Mouse (Mus musculus) hindbrain, embryonic 11.5 days (tissue): ENCODE data around the gene C1rl. TPM values are rescaled to one million over a fixed set of nuclear protein-coding genes. Genes with fewer than 3 reads are reported as not detected.

Experiments
- ATAC-seq: fragments of 200-750 bp; cut with Nextera tagmentation; 2 replicates; pipeline ENCODE4 v1.8.0; 2017; ENCODE audit warnings: mild to moderate bottlenecking, moderate TSS enrichment, moderate library complexity; ENCODE audit not compliant: low FRiP score
- DNase-seq: peaks from one replicate; pipeline ENCODE4 v3.0.0-alpha.2; 2015; ENCODE audit warnings: low spot score
- H3K27ac ChIP-seq: fragments of 300-500 bp; sonication (generic); 2 replicates; pipeline ENCODE4 v1.5.1; 2014; ENCODE audit warnings: mild to moderate bottlenecking, low read depth, low read length
- H3K27me3 ChIP-seq: fragments of 300-500 bp; sonication (generic); 2 replicates; pipeline ENCODE4 v1.6.1; 2014; ENCODE audit warnings: mild to moderate bottlenecking, low read length, moderate library complexity, mixed read lengths; ENCODE audit not compliant: control insufficient read depth, insufficient read depth
- H3K36me3 ChIP-seq: fragments of 300-500 bp; sonication (generic); 2 replicates; pipeline ENCODE4 v1.6.1; 2014; ENCODE audit warnings: mild to moderate bottlenecking, low read length, moderate library complexity, mixed read lengths; ENCODE audit not compliant: control insufficient read depth, insufficient read depth
- H3K4me1 ChIP-seq: fragments of 300-500 bp; sonication (generic); replicated peaks from 2 replicates; pipeline ENCODE4 v1.6.1; 2014; ENCODE audit warnings: low read length, mixed read lengths; ENCODE audit not compliant: control insufficient read depth, insufficient read depth
- H3K4me2 ChIP-seq: fragments of 300-500 bp; sonication (generic); replicated peaks from 2 replicates; pipeline ENCODE4 v1.6.1; 2014; ENCODE audit warnings: mild to moderate bottlenecking, low read depth, low read length
- H3K4me3 ChIP-seq: fragments of 300-500 bp; sonication (generic); 2 replicates; pipeline ENCODE4 v1.5.1; 2014; ENCODE audit warnings: low read depth, low read length
- H3K9ac ChIP-seq: fragments of 300-500 bp; sonication (generic); 2 replicates; pipeline ENCODE4 v1.6.1; 2014; ENCODE audit warnings: low read depth, low read length
- H3K9me3 ChIP-seq: fragments of 300-500 bp; sonication (generic); 2 replicates; pipeline ENCODE4 v1.6.1; 2016; ENCODE audit warnings: low read length; ENCODE audit not compliant: control insufficient read depth
- WGBS: fragments of 180-500 bp; shearing (Covaris S2); extraction: QIAGEN DNeasy Blood & Tissue Kit; methylation state at CpG from one replicate; pipeline ENCODE4 v1.1.7; 2014; 5-methylcytosine and 5-hydroxymethylcytosine counted together
- polyA plus RNA-seq: library from polyadenylated mRNA; unstranded; fragments of >200 nt; fragmentation: Nextera tagmentation; extraction: Ambion mirVana; gene quantifications from 2 replicates; pipeline ENCODE4 v1.2.1, GENCODE M21; 2014

The C1rl gene
- polyA plus RNA-seq, 1 experiment from 2014 or later, result 0.11 TPM

GRCm38 (mm10) chr6:124451995-124452394 is 40.9 kb upstream of the C1rl start:
- ATAC-seq (no peak), DNase-seq (no peak)
- Histone ChIP-seq H3K4me1 (no peaks in the 10 kb centered on the region), H3K9me3 (no peaks in the 10 kb centered on the region), H3K27me3 (no peaks in the 10 kb centered on the region), H3K36me3 (no peaks in the 10 kb centered on the region), H3K27ac (no peak overlapping the region), H3K4me2 (no peak overlapping the region), H3K9ac (no peak overlapping the region), H3K4me3 (no peak overlapping the region)
- WGBS, result 78% methylated on average over 3 of the region's 3 CpGs

GRCm38 (mm10) chr6:124453756-124454155 is 39.2 kb upstream of the C1rl start:
- 50% methylated on average over 4 of the region's 4 CpGs for WGBS
- ATAC-seq, result 0 out of 2 replicates have a peak, but pooled peaks have one; percentile 38
- Histone ChIP-seq H3K4me2 (no peak overlapping the region), H3K4me1 (no peaks in the 10 kb centered on the region), H3K27me3 (no peaks in the 10 kb centered on the region), H3K4me3 (no peak overlapping the region), H3K9me3 (no peaks in the 10 kb centered on the region), H3K27ac (no peak overlapping the region), H3K9ac (no peak overlapping the region), H3K36me3 (no peaks in the 10 kb centered on the region)
- no peak for DNase-seq

- 92% methylated on average over 5 of the region's 5 CpGs for WGBS
- ATAC-seq, result no peak
- H3K27me3 ChIP-seq, result no peaks in the 10 kb centered on the region
Measured at GRCm38 (mm10) chr6:124456243-124456642, 36.7 kb upstream of the C1rl start.

GRCm38 (mm10) chr6:124457827-124458226 is 35.1 kb upstream of the C1rl start:
- DNase-seq (no peak), ATAC-seq (no peak)
- Histone ChIP-seq H3K36me3 (no peaks in the 10 kb centered on the region), H3K4me2 (no peak overlapping the region), H3K9me3 (no peaks in the 10 kb centered on the region), H3K27ac (no peak overlapping the region), H3K27me3 (no peaks in the 10 kb centered on the region), H3K9ac (no peak overlapping the region), H3K4me1 (no peaks in the 10 kb centered on the region), H3K4me3 (no peak overlapping the region)
- 93% methylated on average over 5 of the region's 5 CpGs for WGBS

More at GRCm38 (mm10) chr6:124456243-124456642, 36.7 kb upstream of the C1rl start:
- Histone ChIP-seq H3K9me3 (no peaks in the 10 kb centered on the region), H3K27ac (no peak overlapping the region), H3K4me3 (no peak overlapping the region), H3K9ac (no peak overlapping the region), H3K4me2 (no peak overlapping the region), H3K4me1 (no peaks in the 10 kb centered on the region), H3K36me3 (no peaks in the 10 kb centered on the region)
- no peak for DNase-seq

GRCm38 (mm10) chr6:124458505-124458904 is 34.4 kb upstream of the C1rl start:
- WGBS, result 88% methylated on average over 11 of the region's 11 CpGs
- Histone ChIP-seq H3K27ac (no peak overlapping the region), H3K4me1 (no peaks in the 10 kb centered on the region)

GRCm38 (mm10) chr6:124459388-124459787 is 33.5 kb upstream of the C1rl start:
- Histone ChIP-seq H3K9ac (no peak overlapping the region), H3K27ac (no peak overlapping the region), H3K4me2 (no peak overlapping the region), H3K27me3 (no peaks in the 10 kb centered on the region), H3K4me3 (no peak overlapping the region), H3K9me3 (no peaks in the 10 kb centered on the region), H3K4me1 (no peaks in the 10 kb centered on the region), H3K36me3 (no peaks in the 10 kb centered on the region)
- no peak for ATAC-seq
- 93% methylated on average over 4 of the region's 4 CpGs for WGBS
- no peak for DNase-seq

More at GRCm38 (mm10) chr6:124458505-124458904, 34.4 kb upstream of the C1rl start:
- H3K9ac ChIP-seq, result no peak overlapping the region
- H3K4me2 ChIP-seq, result no peak overlapping the region
- no peak overlapping the region for H3K4me3 ChIP-seq
- H3K36me3 ChIP-seq, result no peaks in the 10 kb centered on the region
- ATAC-seq (no peak), DNase-seq (no peak)
- no peaks in the 10 kb centered on the region for H3K9me3 ChIP-seq
- H3K27me3 ChIP-seq, result no peaks in the 10 kb centered on the region

GRCm38 (mm10) chr6:124463881-124464291 is 29.0 kb upstream of the C1rl start:
- DNase-seq, result no peak
- no peak overlapping the region for H3K27ac ChIP-seq

GRCm38 (mm10) chr6:124464305-124465271 is 28.3 kb upstream of the C1rl start, which contains the start of gene Clstn3:
Gene Clstn3, minus strand, starts transcription at chr6:124464794.
- peak within 1 kb of the TSS; percentile 71 for H3K9ac ChIP-seq
- H3K4me2 ChIP-seq, result peak within 1 kb of the TSS; percentile 73
- H3K4me3 ChIP-seq, result peak within 1 kb of the TSS; percentile 45
- no peaks in the 10 kb centered on the region for H3K9me3 ChIP-seq
- H3K36me3 ChIP-seq, result no peaks in the 10 kb centered on the region
- no peak within 1 kb of the TSS for H3K27ac ChIP-seq
- H3K27me3 ChIP-seq, result no peaks in the 10 kb centered on the region
- H3K4me1 ChIP-seq, result no peaks in the 10 kb centered on the region; the same call in 1 of the 2 replicates
- DNase-seq (peak; percentile 90), ATAC-seq (peak; percentile 96)
- WGBS, result 6% methylated on average over 27 of the region's 27 CpGs

More at GRCm38 (mm10) chr6:124463881-124464291, 29.0 kb upstream of the C1rl start:
- Histone ChIP-seq H3K36me3 (no peaks in the 10 kb centered on the region), H3K4me1 (no peaks in the 10 kb centered on the region; the same call in 1 of the 2 replicates), H3K27me3 (no peaks in the 10 kb centered on the region), H3K9ac (peak overlapping the region; percentile 71), H3K9me3 (no peaks in the 10 kb centered on the region), H3K4me2 (peak overlapping the region; percentile 73), H3K4me3 (peak overlapping the region; percentile 45)
- 27% methylated on average over 8 of the region's 8 CpGs for WGBS
- peak; percentile 41 for ATAC-seq
